Mouse (Mus musculus) forebrain, embryonic 15.5 days (tissue): ENCODE measurements around the gene 2310061I04Rik. TPM values are rescaled to one million over a fixed set of nuclear protein-coding genes. Genes with fewer than 3 reads are reported as not detected.
"Not testable (repeated sequence)": the region's sequence is repeated elsewhere in the genome, so short reads cannot be mapped to it uniquely, and the experiment has no call there.

Experiments
- ATAC-seq: fragments of 200-750 bp; cut with Nextera tagmentation; replicated peaks from 2 replicates; pipeline ENCODE4 v1.8.0; 2017; ENCODE audit warnings: mild to moderate bottlenecking, moderate TSS enrichment, moderate library complexity
- H3K27ac ChIP-seq: fragments of 300-500 bp; sonication (generic); replicated peaks from 2 replicates; pipeline ENCODE4 v1.5.1; 2015; ENCODE audit warnings: mild to moderate bottlenecking, inconsistent platforms
- H3K27me3 ChIP-seq: fragments of 300-500 bp; sonication (generic); 2 replicates; pipeline ENCODE4 v1.6.1; 2015; ENCODE audit warnings: inconsistent platforms
- H3K36me3 ChIP-seq: fragments of 300-500 bp; sonication (generic); 2 replicates; pipeline ENCODE4 v1.6.1; 2015; ENCODE audit warnings: mild to moderate bottlenecking, inconsistent platforms
- H3K4me1 ChIP-seq: fragments of 300-500 bp; sonication (generic); 2 replicates; pipeline ENCODE4 v1.6.1; 2015; ENCODE audit warnings: inconsistent platforms
- H3K4me2 ChIP-seq: fragments of 300-500 bp; sonication (generic); replicated peaks from 2 replicates; pipeline ENCODE4 v1.6.1; 2015; ENCODE audit warnings: mild to moderate bottlenecking, inconsistent platforms
- H3K4me3 ChIP-seq: fragments of 300-500 bp; sonication (generic); 2 replicates; pipeline ENCODE4 v1.5.1; 2015; ENCODE audit warnings: mild to moderate bottlenecking, inconsistent platforms
- H3K9ac ChIP-seq: fragments of 300-500 bp; sonication (generic); replicated peaks from 2 replicates; pipeline ENCODE4 v1.6.1; 2015; ENCODE audit warnings: mild to moderate bottlenecking, inconsistent platforms
- H3K9me3 ChIP-seq: fragments of 300-500 bp; sonication (generic); 2 replicates; pipeline ENCODE4 v1.6.1; 2016; ENCODE audit warnings: inconsistent platforms
- WGBS: fragments of 180-500 bp; shearing (Covaris S2); methylation state at CpG from one replicate; pipeline ENCODE4 v1.1.7; 2015; ENCODE audit warnings: mixed read lengths; 5-methylcytosine and 5-hydroxymethylcytosine counted together
- polyA plus RNA-seq: library from polyadenylated mRNA; unstranded; fragments of >200 nt; fragmentation: Nextera tagmentation; extraction: Ambion mirVana; gene quantifications from 2 replicates; pipeline ENCODE4 v1.2.1, GENCODE M21; 2015

The 2310061I04Rik gene
- 37.9 and 41.5 TPM in 2 replicates for polyA plus RNA-seq

- no peaks in the 10 kb centered on the region for H3K9me3 ChIP-seq
- peaks cover 21% of the 10 kb centered on the region for H3K4me1 ChIP-seq
Observed at GRCm38 (mm10) chr17:35896781-35897643, at the start of gene 2310061I04Rik. TSS of gene 2310061I04Rik (minus strand) at chr17:35897431.

GRCm38 (mm10) chr17:35939941-35940340 lies 42.7 kb upstream of the 2310061I04Rik start:
- H3K9ac ChIP-seq = no peak overlapping the region
- H3K4me2 ChIP-seq = no peak overlapping the region
- no peaks in the 10 kb centered on the region for H3K9me3 ChIP-seq
- no peaks in the 10 kb centered on the region for H3K27me3 ChIP-seq
- ATAC-seq = no peak
- 47% methylated on average over 1 of the region's 1 CpGs for WGBS
- no peak overlapping the region for H3K4me3 ChIP-seq
- no peak overlapping the region for H3K27ac ChIP-seq
- no peaks in the 10 kb centered on the region for H3K36me3 ChIP-seq
- no peaks in the 10 kb centered on the region for H3K4me1 ChIP-seq

More at GRCm38 (mm10) chr17:35896781-35897643, at the start of gene 2310061I04Rik:
- peak within 1 kb of the TSS; percentile 66 for H3K4me3 ChIP-seq
- H3K27me3 ChIP-seq = no peaks in the 10 kb centered on the region
- peak within 1 kb of the TSS; percentile 87 for H3K9ac ChIP-seq
- peak; percentile 93 for ATAC-seq
- peaks cover 63% of the 10 kb centered on the region for H3K36me3 ChIP-seq
- H3K27ac ChIP-seq = peak within 1 kb of the TSS; percentile 94
- WGBS = under 1% methylated on average over 62 of the region's 86 CpGs
- peak within 1 kb of the TSS; percentile 95 for H3K4me2 ChIP-seq

DNA sequence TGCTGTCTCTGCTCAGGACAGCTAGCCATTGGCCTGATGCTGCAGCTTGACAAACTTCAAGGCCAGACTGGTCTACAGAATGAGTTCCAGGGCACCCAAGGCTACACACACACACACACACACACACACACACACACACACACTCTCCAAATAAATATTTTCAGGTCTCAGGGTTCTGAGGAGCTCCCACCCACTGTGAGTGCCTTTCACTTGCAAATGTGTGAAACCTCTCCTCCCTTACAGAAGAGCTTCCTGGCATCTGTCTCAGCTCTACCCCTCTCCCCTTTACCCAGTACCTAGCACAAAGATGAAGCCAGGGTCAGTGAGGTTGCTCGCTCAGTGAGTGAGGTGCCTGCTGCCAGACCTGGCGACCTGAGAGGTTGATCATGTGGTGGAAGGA lies 41.9 kb upstream of the 2310061I04Rik start:
- Histone ChIP-seq H3K27ac (no peak overlapping the region), H3K4me3 (no peak overlapping the region), H3K4me2 (no peak overlapping the region), H3K36me3 (no peaks in the 10 kb centered on the region), H3K9me3 (no peaks in the 10 kb centered on the region), H3K9ac (no peak overlapping the region), H3K4me1 (no peaks in the 10 kb centered on the region), H3K27me3 (no peaks in the 10 kb centered on the region)
- 54% methylated on average over 2 of the region's 2 CpGs for WGBS
- ATAC-seq = no peak

DNA sequence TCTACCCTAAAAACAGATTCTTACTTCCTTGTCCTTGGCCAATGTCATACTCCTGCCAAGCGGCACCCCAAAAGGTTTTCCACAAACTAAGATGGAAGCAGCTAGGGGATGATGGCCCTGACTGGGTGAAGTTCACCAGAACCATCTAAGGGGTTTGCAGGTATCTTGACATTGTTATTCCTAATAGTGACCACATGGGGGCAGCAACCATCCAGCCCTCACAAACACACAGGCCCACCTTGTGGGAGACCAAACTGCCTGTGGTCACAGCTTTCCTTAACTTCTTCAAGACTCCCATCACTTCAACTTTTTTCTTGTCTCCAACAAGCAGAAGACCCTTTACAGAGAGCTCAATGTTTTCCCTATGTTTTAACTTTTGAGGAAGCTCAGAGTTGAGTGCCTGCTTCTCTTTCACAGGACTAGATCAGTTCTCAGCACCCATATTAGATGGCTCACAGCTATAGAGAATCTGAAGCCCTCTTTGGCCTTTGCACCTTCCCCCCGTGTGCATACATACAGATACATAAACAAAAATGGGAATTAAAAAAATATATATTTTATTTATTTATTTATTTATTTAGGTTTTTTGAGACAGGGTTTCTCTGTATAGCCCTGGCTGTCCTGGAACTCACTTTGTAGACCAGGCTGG lies 40.6 kb upstream of the 2310061I04Rik start:
- peak; percentile 58; the same call in 1 of the 2 replicates for ATAC-seq
- Histone ChIP-seq H3K27ac (no peak overlapping the region), H3K36me3 (no peaks in the 10 kb centered on the region), H3K4me2 (no peak overlapping the region), H3K4me1 (no peaks in the 10 kb centered on the region), H3K27me3 (no peaks in the 10 kb centered on the region), H3K9me3 (no peaks in the 10 kb centered on the region), H3K9ac (no peak overlapping the region), H3K4me3 (no peak overlapping the region)
- WGBS = 50% methylated on average over 2 of the region's 2 CpGs

GRCm38 (mm10) chr17:35935763-35936162 lies 38.5 kb upstream of the 2310061I04Rik start:
- not testable (repeated sequence) for H3K27ac ChIP-seq, H3K9me3 ChIP-seq, H3K27me3 ChIP-seq, ATAC-seq, H3K4me1 ChIP-seq, H3K9ac ChIP-seq, H3K4me3 ChIP-seq, H3K4me2 ChIP-seq, H3K36me3 ChIP-seq
- 93% methylated on average over 14 of the region's 14 CpGs for WGBS

- WGBS = 90% methylated on average over 4 of the region's 4 CpGs
Observed at GRCm38 (mm10) chr17:35932608-35933007, 35.4 kb upstream of the 2310061I04Rik start.

DNA sequence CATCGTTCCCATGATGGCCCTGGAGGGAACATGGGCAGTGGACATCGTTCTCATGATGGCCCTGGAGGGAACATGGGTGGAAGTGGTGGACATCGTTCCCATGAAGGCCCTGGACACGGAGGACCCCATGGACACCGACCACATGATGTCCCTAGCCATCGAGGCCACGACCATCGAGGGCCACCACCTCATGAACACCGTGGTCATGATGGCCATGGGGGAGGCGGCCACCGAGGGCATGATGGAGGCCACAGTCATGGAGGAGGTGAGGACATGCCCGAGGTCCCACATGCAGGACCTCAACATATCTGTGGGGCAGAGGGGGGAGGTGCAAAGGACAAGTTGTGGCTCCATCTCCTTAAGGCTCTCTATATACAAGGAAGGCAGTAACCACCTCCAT lies 33.4 kb upstream of the 2310061I04Rik start:
- WGBS = 98% methylated on average over 12 of the region's 12 CpGs
- H3K27ac ChIP-seq = no peak overlapping the region
- H3K36me3 ChIP-seq = peaks cover 57% of the 10 kb centered on the region

More at GRCm38 (mm10) chr17:35932608-35933007, 35.4 kb upstream of the 2310061I04Rik start:
- Histone ChIP-seq H3K9me3 (no peaks in the 10 kb centered on the region), H3K9ac (no peak overlapping the region), H3K4me1 (no peaks in the 10 kb centered on the region), H3K36me3 (peaks cover 40% of the 10 kb centered on the region), H3K4me2 (no peak overlapping the region), H3K27me3 (no peaks in the 10 kb centered on the region), H3K4me3 (no peak overlapping the region), H3K27ac (no peak overlapping the region)
- ATAC-seq = no peak

DNA sequence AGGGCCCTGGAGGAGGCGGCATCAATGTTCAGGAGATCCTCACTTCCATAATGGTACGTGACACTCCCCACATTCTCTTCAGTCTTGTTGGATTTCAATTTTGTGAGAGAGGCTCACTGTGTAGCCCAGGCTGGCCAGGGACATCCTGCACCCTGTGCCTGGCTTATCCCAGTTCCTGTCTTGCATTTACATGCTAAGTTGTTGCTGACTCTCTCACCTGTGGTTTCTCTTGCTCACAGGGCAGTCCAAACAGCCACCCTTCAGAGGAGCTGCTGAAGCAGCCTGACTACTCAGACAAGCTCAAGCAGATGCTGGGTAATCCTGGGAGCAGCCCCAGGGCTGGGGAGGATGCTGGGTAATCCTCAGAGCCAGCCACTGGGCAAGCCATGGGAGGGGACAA lies 32.3 kb upstream of the 2310061I04Rik start:
- H3K4me2 ChIP-seq = no peak overlapping the region
- no peak overlapping the region for H3K9ac ChIP-seq
- no peaks in the 10 kb centered on the region for H3K4me1 ChIP-seq
- H3K27ac ChIP-seq = no peak overlapping the region
- WGBS = 91% methylated on average over 2 of the region's 2 CpGs
- ATAC-seq = no peak
- no peaks in the 10 kb centered on the region for H3K9me3 ChIP-seq
- H3K36me3 ChIP-seq = peaks cover 67% of the 10 kb centered on the region
- H3K4me3 ChIP-seq = no peak overlapping the region
- no peaks in the 10 kb centered on the region for H3K27me3 ChIP-seq

More for the DNA sequence above, 33.4 kb upstream of the 2310061I04Rik start:
- no peaks in the 10 kb centered on the region for H3K4me1 ChIP-seq
- no peak overlapping the region for H3K4me3 ChIP-seq
- H3K27me3 ChIP-seq = no peaks in the 10 kb centered on the region
- no peak overlapping the region for H3K4me2 ChIP-seq
- H3K9ac ChIP-seq = no peak overlapping the region
- H3K9me3 ChIP-seq = no peaks in the 10 kb centered on the region
- no peak for ATAC-seq

DNA sequence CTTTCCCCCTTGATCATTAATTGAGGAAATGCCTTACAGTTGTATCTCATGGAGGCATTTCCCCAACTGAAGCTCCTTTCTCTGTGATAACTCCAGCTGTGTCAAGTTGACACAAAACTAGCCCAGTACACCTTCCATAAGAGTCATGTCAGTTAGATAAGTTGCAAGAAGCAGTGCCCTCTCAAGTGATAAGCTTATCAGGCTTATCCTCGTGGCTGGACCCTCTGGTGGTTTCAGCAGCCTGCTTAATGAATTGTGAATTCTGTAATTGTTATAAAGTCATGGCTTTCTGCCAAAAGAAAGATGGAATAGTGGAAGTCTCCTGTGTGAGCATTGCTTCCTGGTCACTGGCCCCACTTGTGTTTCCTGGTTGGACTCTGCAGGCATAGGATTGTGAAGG lies 30.2 kb upstream of the 2310061I04Rik start:
- WGBS = 75% methylated on average over 1 of the region's 1 CpGs
- peaks cover 79% of the 10 kb centered on the region for H3K36me3 ChIP-seq
- ATAC-seq = no peak
- H3K27ac ChIP-seq = no peak overlapping the region
- no peak overlapping the region for H3K4me3 ChIP-seq
- no peaks in the 10 kb centered on the region for H3K9me3 ChIP-seq
- no peak overlapping the region for H3K9ac ChIP-seq
- H3K4me2 ChIP-seq = no peak overlapping the region
- H3K4me1 ChIP-seq = no peaks in the 10 kb centered on the region
- H3K27me3 ChIP-seq = no peaks in the 10 kb centered on the region

DNA sequence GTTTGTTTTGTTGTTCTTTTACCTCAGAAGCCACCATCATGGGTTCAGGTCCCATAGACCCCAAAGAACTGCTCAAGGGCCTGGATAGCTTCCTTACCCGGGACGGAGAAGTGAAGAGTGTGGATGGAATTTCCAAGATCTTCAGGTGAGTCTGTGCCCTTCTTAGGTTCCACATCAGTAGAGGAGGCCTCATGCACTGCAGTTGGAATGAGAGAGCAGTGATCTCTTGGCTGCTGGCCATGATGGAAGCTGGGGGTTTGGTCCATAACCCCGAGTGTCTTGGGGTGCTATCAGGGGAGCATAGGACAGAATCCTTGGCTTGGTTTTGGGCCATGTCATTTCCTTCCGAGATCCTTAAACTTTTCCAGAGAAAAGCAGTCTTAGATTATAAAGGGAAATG lies 26.1 kb upstream of the 2310061I04Rik start:
- Histone ChIP-seq H3K36me3 (peaks cover 48% of the 10 kb centered on the region), H3K9me3 (no peaks in the 10 kb centered on the region), H3K27me3 (no peaks in the 10 kb centered on the region), H3K4me2 (no peak overlapping the region), H3K9ac (no peak overlapping the region), H3K4me3 (no peak overlapping the region), H3K4me1 (peaks cover 31% of the 10 kb centered on the region), H3K27ac (no peak overlapping the region)
- no peak for ATAC-seq
- WGBS = 92% methylated on average over 4 of the region's 4 CpGs

- Histone ChIP-seq H3K4me3 (no peak overlapping the region), H3K27me3 (no peaks in the 10 kb centered on the region), H3K9me3 (no peaks in the 10 kb centered on the region), H3K27ac (no peak overlapping the region; the same call in 1 of the 2 replicates), H3K4me1 (peaks cover 31% of the 10 kb centered on the region), H3K36me3 (peaks cover 41% of the 10 kb centered on the region), H3K4me2 (no peak overlapping the region), H3K9ac (no peak overlapping the region)
- 93% methylated on average over 3 of the region's 3 CpGs for WGBS
- no peak for ATAC-seq
Observed at GRCm38 (mm10) chr17:35922566-35922965, 25.3 kb upstream of the 2310061I04Rik start.

DNA sequence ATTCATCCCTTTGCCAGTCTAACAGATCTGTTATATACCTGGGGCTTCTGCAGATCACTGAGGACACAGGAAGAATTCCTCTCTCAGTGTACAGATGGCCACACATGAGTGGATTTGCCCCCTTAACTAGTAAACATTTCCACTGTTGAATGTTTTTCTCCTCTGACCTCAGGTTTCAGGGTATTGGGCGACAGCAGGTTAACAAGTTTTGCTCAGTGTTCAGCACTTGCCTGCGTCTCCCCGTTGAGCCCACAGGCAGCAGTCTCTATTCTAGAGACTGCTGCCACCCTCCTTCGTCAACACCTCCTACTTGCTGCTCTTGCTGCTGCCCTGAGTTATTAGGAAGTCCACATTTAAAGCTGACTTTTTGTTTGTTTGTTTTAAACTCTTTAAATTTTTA lies 24.5 kb upstream of the 2310061I04Rik start:
- Histone ChIP-seq H3K27me3 (no peaks in the 10 kb centered on the region), H3K4me2 (no peak overlapping the region), H3K4me1 (peaks cover 31% of the 10 kb centered on the region), H3K4me3 (no peak overlapping the region), H3K9me3 (no peaks in the 10 kb centered on the region), H3K27ac (peak overlapping the region; percentile 99; the same call in 1 of the 2 replicates), H3K9ac (no peak overlapping the region), H3K36me3 (peaks cover 35% of the 10 kb centered on the region)
- 80% methylated on average over 4 of the region's 4 CpGs for WGBS
- ATAC-seq = no peak
